Mouse (Mus musculus) neural tube, embryonic 15.5 days (tissue): ENCODE results near the gene Cbx2. TPM values are rescaled to one million over a fixed set of nuclear protein-coding genes. Genes with fewer than 3 reads are reported as not detected.

Experiments
- ATAC-seq: fragments of 200-750 bp; cut with Nextera tagmentation; 2 replicates; pipeline ENCODE4 v1.8.0; 2017; ENCODE audit warnings: mild to moderate bottlenecking, moderate TSS enrichment, moderate library complexity; ENCODE audit not compliant: low FRiP score
- H3K27ac ChIP-seq: fragments of 300-500 bp; sonication (generic); replicated peaks from 2 replicates; pipeline ENCODE4 v1.5.1; 2015; ENCODE audit warnings: mild to moderate bottlenecking, inconsistent platforms
- H3K27me3 ChIP-seq: fragments of 300-500 bp; sonication (generic); replicated peaks from 2 replicates; pipeline ENCODE4 v1.6.1; 2015; ENCODE audit warnings: inconsistent platforms
- H3K36me3 ChIP-seq: fragments of 300-500 bp; sonication (generic); 2 replicates; pipeline ENCODE4 v1.6.1; 2015; ENCODE audit warnings: inconsistent platforms
- H3K4me1 ChIP-seq: fragments of 300-500 bp; sonication (generic); 2 replicates; pipeline ENCODE4 v1.6.1; 2015; ENCODE audit warnings: inconsistent platforms
- H3K4me2 ChIP-seq: fragments of 300-500 bp; sonication (generic); 2 replicates; pipeline ENCODE4 v1.6.1; 2015; ENCODE audit warnings: inconsistent platforms, mild to moderate bottlenecking, moderate library complexity
- H3K4me3 ChIP-seq: fragments of 300-500 bp; sonication (generic); replicated peaks from 2 replicates; pipeline ENCODE4 v1.5.1; 2015; ENCODE audit warnings: mild to moderate bottlenecking, inconsistent platforms
- H3K9ac ChIP-seq: fragments of 300-500 bp; sonication (generic); replicated peaks from 2 replicates; pipeline ENCODE4 v1.6.1; 2015; ENCODE audit warnings: mild to moderate bottlenecking, inconsistent platforms
- H3K9me3 ChIP-seq: fragments of 300-500 bp; sonication (generic); replicated peaks from 2 replicates; pipeline ENCODE4 v1.6.1; 2016; ENCODE audit warnings: inconsistent platforms
- WGBS: fragments of 180-500 bp; shearing (Covaris S2); methylation state at CpG from one replicate; pipeline ENCODE4 v1.1.7; 2015; ENCODE audit warnings: mixed read lengths; 5-methylcytosine and 5-hydroxymethylcytosine counted together
- polyA plus RNA-seq: library from polyadenylated mRNA; unstranded; fragments of >200 nt; fragmentation: Nextera tagmentation; extraction: Ambion mirVana; gene quantifications from 2 replicates; pipeline ENCODE4 v1.2.1, GENCODE M21; 2015

Cbx2 gene
- polyA plus RNA-seq, 1 experiment from 2014 or later: 8.3 TPM

DNA sequence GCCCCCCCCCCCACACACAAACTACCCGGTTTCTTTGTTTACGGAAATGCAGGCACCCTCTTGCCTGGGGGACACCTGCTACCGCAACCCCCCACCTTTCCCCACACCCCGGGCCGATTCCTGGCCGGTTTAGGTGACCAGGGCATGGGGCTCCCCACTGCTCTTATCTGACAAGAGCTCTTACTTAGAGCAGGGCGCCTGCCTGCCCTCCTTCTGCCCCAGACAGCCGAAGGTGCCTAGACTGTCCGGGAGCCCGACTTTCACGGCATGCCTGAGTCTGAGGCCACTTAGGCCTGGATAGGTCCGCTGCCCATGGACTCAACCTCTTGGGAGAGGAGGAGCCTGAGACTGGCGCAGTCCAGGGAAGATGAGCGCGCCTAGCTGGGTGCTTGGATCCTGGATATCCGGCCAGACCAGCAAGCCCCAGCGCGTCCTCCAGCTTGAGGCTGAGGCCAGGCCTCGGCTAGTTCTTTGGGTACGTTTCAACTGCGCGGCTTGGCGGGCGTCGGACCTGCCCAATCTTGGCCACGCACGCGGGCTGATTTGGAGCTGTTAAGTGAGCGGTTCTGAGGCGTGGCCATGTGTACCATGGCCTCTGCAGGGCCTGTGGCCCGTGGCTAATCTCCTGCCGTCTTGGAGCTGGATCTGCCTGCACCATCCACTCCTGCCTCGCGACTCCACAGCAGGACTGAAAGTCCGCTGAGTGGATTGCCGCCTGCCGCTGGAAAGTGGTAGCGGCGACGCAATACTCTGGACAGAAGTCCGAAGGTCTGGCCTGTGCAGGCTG lies 22.0 kb downstream of the Cbx2 start:
- no peak overlapping the region for H3K9ac ChIP-seq
- H3K4me2 ChIP-seq: peak overlapping the region; percentile 6; the same call in 1 of the 2 replicates
- H3K4me3 ChIP-seq: peak overlapping the region; percentile 7
- ATAC-seq: no peak
- 1% methylated on average over 41 of the region's 41 CpGs for WGBS
- H3K9me3 ChIP-seq: no peaks in the 10 kb centered on the region
- no peak overlapping the region for H3K27ac ChIP-seq
- peaks cover 58% of the 10 kb centered on the region for H3K4me1 ChIP-seq
- H3K27me3 ChIP-seq: peaks cover 78% of the 10 kb centered on the region
- H3K36me3 ChIP-seq: no peaks in the 10 kb centered on the region

GRCm38 (mm10) chr11:119046601-119047245 lies 24.0 kb downstream of the Cbx2 start:
- ATAC-seq: peak; percentile 29; the same call in 1 of the 2 replicates
- Histone ChIP-seq H3K4me3 (peak overlapping the region; percentile 40), H3K4me1 (peaks cover 49% of the 10 kb centered on the region), H3K4me2 (peak overlapping the region; percentile 72), H3K27ac (no peak overlapping the region), H3K9me3 (no peaks in the 10 kb centered on the region), H3K36me3 (no peaks in the 10 kb centered on the region), H3K9ac (peak overlapping the region; percentile 31; the same call in 1 of the 2 replicates), H3K27me3 (peaks cover 96% of the 10 kb centered on the region)
- 1% methylated on average over 39 of the region's 39 CpGs for WGBS

DNA sequence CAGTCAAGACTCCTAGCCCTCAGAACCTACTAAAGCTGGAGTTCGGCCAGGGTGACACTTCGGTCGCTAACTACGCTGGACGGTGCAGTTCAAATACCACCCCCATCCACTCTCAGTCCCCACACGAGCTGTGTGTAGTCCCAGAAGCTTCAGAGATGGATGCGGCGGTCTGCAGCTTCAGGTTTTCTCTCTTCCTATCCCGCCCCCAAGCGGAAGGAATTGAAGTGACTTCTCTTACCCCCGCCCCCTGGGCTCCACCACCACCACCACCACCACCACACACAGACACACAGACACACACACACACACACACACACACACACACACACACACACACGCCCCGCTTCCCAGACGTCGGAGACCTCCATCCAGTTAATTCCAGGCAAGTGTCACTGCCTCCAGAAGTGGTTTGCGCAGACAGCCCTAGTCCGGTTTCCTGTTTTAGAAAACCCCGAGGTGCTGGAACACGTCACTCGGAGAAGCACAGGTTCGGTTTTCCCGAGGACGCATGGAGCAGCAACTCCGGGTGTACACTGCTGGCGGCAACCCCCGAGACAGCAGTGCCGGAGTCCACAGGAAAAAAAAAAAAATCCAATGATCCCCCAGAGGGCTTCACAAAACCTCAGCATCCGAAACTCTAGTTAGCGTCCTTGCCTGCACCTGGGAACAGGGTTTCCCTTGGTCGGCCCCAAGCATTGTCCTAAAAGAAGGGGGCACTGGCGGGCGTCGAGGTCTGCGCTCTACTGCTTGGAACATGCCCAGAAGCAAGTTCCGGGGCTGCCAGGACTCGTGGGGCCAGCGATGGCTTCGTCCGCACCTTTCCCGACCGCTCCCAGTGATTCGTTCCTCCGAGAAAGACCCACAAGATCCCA lies 24.7 kb downstream of the Cbx2 start:
- no peak overlapping the region for H3K9ac ChIP-seq
- H3K27me3 ChIP-seq: peaks cover 95% of the 10 kb centered on the region
- H3K4me3 ChIP-seq: peak overlapping the region; percentile 40
- ATAC-seq: no peak
- peak overlapping the region; percentile 72 for H3K4me2 ChIP-seq
- no peaks in the 10 kb centered on the region for H3K36me3 ChIP-seq
- H3K4me1 ChIP-seq: peaks cover 49% of the 10 kb centered on the region
- no peaks in the 10 kb centered on the region for H3K9me3 ChIP-seq
- no peak overlapping the region for H3K27ac ChIP-seq
- under 1% methylated on average over 42 of the region's 43 CpGs for WGBS

DNA sequence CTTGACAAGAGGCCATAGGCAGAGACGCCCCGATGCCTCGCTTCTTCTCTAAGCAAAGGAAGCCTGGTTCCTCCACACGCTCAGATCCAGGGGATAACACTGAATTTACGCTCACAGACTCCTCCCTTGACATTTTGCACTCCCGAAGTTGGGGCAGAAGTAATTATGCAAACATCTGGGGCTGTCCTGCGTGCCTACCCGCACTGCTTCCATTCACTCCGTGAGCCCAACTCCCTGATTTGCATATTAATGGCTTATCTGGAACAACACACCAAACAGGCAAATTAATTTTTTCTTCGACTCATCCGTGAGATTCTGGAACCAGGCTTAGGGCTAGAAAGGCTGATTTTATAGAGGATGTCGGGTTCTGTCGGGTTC lies 25.4 kb downstream of the Cbx2 start:
- Histone ChIP-seq H3K9ac (no peak overlapping the region), H3K4me1 (peaks cover 50% of the 10 kb centered on the region), H3K36me3 (no peaks in the 10 kb centered on the region), H3K27ac (no peak overlapping the region), H3K27me3 (peaks cover 89% of the 10 kb centered on the region), H3K4me2 (peak overlapping the region; percentile 72; the same call in 1 of the 2 replicates), H3K9me3 (no peaks in the 10 kb centered on the region), H3K4me3 (no peak overlapping the region)
- WGBS: under 1% methylated on average over 13 of the region's 13 CpGs
- no peak for ATAC-seq

DNA sequence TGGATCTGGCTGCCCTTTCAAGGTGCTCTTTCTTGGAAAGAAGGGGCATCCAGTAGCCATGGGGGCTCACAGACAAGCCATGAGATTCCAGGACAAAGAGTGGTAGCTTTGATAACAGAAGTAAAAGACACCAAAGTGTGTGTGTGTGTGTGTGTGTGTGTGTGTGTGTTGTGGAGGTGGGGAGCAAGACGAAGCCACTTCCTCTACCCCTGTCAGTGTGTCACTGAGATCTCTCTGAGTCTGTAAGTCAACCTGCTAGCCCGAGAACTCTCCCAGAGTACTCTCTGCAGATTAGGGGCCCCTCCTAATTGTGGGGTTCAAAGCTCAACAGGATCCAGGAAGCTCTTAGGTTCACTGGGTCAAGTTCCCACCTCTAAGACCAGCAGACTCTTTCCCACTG lies 27.6 kb downstream of the Cbx2 start:
- H3K4me2 ChIP-seq: no peak overlapping the region
- H3K4me1 ChIP-seq: peaks cover 61% of the 10 kb centered on the region

DNA sequence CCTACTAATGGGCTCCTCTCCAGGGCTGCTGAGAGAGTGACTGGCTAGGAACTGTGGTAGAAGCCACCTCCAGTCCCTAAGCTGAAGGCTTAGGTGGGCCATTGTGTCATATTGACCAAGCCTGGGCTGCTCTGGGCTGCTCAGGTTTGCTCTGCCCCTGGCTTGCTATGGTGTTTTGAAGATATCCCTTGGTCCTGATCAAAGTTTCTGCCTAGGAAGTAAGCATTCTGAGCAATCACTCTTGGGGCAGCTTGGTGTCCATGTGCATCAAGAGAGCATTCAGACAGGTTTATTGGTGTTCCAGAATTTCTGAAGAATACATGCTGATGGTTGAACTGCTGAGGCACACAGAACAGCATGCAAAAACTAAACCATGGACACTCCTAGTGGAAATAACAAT lies 28.7 kb downstream of the Cbx2 start:
- Histone ChIP-seq H3K36me3 (no peaks in the 10 kb centered on the region), H3K4me1 (peaks cover 66% of the 10 kb centered on the region), H3K4me2 (no peak overlapping the region), H3K27ac (no peak overlapping the region), H3K9ac (no peak overlapping the region), H3K9me3 (no peaks in the 10 kb centered on the region), H3K27me3 (peaks cover 56% of the 10 kb centered on the region), H3K4me3 (no peak overlapping the region)
- ATAC-seq: no peak

More for the DNA sequence above, 27.6 kb downstream of the Cbx2 start:
- no peaks in the 10 kb centered on the region for H3K36me3 ChIP-seq
- no peak overlapping the region for H3K9ac ChIP-seq
- no peaks in the 10 kb centered on the region for H3K9me3 ChIP-seq
- H3K27me3 ChIP-seq: peaks cover 67% of the 10 kb centered on the region
- H3K4me3 ChIP-seq: no peak overlapping the region
- whole genome bisulfite sequencing: 10% methylated on average over 2 of the region's 2 CpGs
- ATAC-seq: no peak
- no peak overlapping the region for H3K27ac ChIP-seq

DNA sequence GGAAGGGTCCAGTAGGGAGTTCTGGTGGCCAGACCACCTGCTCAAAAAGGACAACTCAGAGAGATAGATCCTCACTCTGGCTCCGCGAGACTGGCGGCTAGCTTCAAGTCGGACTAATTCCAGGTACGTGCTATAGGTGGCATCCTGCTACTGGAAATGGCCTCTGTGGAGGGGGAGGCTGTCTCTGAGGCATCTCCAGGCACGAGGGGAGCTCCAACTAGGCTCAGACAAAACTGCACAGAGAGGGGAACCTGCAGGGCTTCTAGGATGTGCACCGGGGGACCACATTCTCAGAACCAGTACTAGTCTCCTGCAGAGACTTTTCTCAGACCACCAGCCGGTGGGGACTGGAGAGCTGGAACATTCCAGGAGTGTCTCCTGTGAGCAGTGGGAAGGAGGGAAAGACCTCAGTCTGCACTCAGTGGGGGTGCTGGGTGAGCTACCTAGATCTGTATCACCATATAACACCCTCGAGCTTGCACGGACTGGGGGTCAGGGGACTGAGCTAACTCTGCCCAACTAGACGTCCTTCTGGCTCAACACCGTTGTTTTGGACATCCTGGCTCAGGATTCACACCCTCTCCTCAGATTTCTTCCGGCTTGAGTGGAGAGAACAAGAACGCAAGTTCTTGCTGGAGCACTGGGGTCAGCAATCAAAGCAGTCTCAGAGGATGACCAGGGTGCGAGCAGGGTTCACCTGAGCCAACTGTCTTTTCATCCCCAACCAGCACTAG lies 29.3 kb downstream of the Cbx2 start:
- H3K4me1 ChIP-seq: peaks cover 63% of the 10 kb centered on the region
- H3K27me3 ChIP-seq: peaks cover 51% of the 10 kb centered on the region
- no peaks in the 10 kb centered on the region for H3K9me3 ChIP-seq
- H3K36me3 ChIP-seq: no peaks in the 10 kb centered on the region
- peak overlapping the region; percentile 82; the same call in 1 of the 2 replicates for H3K4me2 ChIP-seq
- H3K27ac ChIP-seq: peak overlapping the region; percentile 92; the same call in 1 of the 2 replicates
- H3K4me3 ChIP-seq: no peak overlapping the region
- no peak overlapping the region for H3K9ac ChIP-seq
- ATAC-seq: no peak
- WGBS: 4% methylated on average over 15 of the region's 15 CpGs

DNA sequence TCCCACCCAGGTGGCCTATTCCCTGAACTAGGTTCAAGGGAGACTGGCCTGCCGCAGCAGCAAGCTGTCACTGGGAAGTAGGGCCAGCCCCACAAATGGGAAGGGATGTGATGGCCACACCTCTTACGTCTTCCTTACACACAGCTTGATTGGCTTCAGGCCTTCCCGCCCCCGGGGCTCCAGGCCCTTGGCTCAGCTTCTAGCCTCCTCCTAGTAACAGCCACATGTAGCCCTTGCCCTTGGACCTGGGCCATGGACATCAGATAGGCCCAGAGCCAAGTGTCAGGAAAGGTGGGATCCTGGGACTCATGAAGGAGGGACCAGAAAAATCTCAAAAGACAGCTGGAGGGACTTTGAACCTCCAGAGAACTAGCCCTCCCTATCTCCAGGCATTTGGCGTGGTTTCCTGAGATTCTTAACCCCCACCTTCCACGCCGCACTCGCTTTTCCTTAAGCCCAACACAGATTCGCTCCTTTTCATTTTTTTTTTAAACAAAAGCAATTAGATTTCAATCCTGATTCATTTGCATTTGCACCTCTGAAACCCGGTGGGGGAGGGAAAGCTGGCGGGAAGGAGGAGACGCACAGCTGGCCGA lies 30.0 kb downstream of the Cbx2 start:
- H3K9me3 ChIP-seq: no peaks in the 10 kb centered on the region
- H3K27me3 ChIP-seq: peaks cover 48% of the 10 kb centered on the region
- H3K4me2 ChIP-seq: peak overlapping the region; percentile 82
- peak overlapping the region; percentile 38 for H3K4me3 ChIP-seq
- ATAC-seq: no peak
- H3K9ac ChIP-seq: peak overlapping the region; percentile 49
- H3K27ac ChIP-seq: peak overlapping the region; percentile 92
- WGBS: 3% methylated on average over 13 of the region's 13 CpGs
- no peaks in the 10 kb centered on the region for H3K36me3 ChIP-seq
- H3K4me1 ChIP-seq: peaks cover 63% of the 10 kb centered on the region

- under 1% methylated on average over 42 of the region's 42 CpGs for WGBS
- peak; percentile 93 for ATAC-seq
Measured at GRCm38 (mm10) chr11:119053257-119053670, 30.5 kb downstream of the Cbx2 start.

GRCm38 (mm10) chr11:119053738-119054350 lies 31.1 kb downstream of the Cbx2 start:
- H3K27me3 ChIP-seq: peaks cover 48% of the 10 kb centered on the region
- peak overlapping the region; percentile 92 for H3K27ac ChIP-seq
- peaks cover 66% of the 10 kb centered on the region for H3K4me1 ChIP-seq
- peak overlapping the region; percentile 82 for H3K4me2 ChIP-seq
- no peaks in the 10 kb centered on the region for H3K9me3 ChIP-seq
- peak overlapping the region; percentile 45 for H3K9ac ChIP-seq
- peak overlapping the region; percentile 38 for H3K4me3 ChIP-seq
- H3K36me3 ChIP-seq: no peaks in the 10 kb centered on the region
- WGBS: 1% methylated on average over 33 of the region's 35 CpGs
- peak; percentile 66 for ATAC-seq

More at GRCm38 (mm10) chr11:119053257-119053670, 30.5 kb downstream of the Cbx2 start:
- Histone ChIP-seq H3K27ac (peak overlapping the region; percentile 92), H3K4me2 (peak overlapping the region; percentile 82), H3K27me3 (peaks cover 48% of the 10 kb centered on the region), H3K36me3 (no peaks in the 10 kb centered on the region), H3K9me3 (no peaks in the 10 kb centered on the region), H3K4me1 (peaks cover 63% of the 10 kb centered on the region), H3K4me3 (peak overlapping the region; percentile 38), H3K9ac (peak overlapping the region; percentile 49)
